In genomic region chr15:102471295-102471645, GRCm38 (mm10) we compare ENCODE assay signal across 7 mouse cellular contexts. TPM values are rescaled to one million over a fixed set of nuclear protein-coding genes. Genes with fewer than 3 reads are reported as not detected.
A peak's percentile ranks its signal among the peaks of the same experiment; 100 is the strongest.
DNase-seq lines count a peak whose midpoint lies in the region; ATAC-seq and TF ChIP-seq lines count a peak whose summit lies in the region.

No protein-coding gene starts in this region.

- H3K4me3 ChIP-seq in lung, postnatal 0 days (ENCODE audit: low read depth, low read length) = peak overlapping the region; percentile 86
- peak overlapping the region; percentile 96 for H3K4me3 ChIP-seq in forebrain, embryonic 10.5 days
- peak overlapping the region; percentile 70 for H3K4me3 ChIP-seq in limb, embryonic 11.5 days (ENCODE audit: low read depth, low read length)
- H3K4me3 ChIP-seq in small intestine, adult 2 months (ENCODE audit: low read depth, low read length) = peak overlapping the region; percentile 98

- 2% methylated on average over 10 of the region's 10 CpGs for WGBS in lung, postnatal 0 days
- under 1% methylated on average over 10 of the region's 10 CpGs for WGBS in forebrain, embryonic 10.5 days
- 0% methylated on average over 10 of the region's 10 CpGs for WGBS in limb, embryonic 11.5 days
- under 1% methylated on average over 10 of the region's 10 CpGs for WGBS in small intestine, adult 2 months

- H3K36me3 ChIP-seq in lung, postnatal 0 days (ENCODE audit: insufficient read depth, low read length) = peaks cover 20% of the 10 kb centered on the region; the same call in 1 of the 2 replicates
- peaks cover 45% of the 10 kb centered on the region for H3K36me3 ChIP-seq in forebrain, embryonic 10.5 days (replicated peaks)
- peaks cover 10% of the 10 kb centered on the region for H3K36me3 ChIP-seq in limb, embryonic 11.5 days (ENCODE audit: control insufficient read depth, insufficient read depth, low read length)
- H3K36me3 ChIP-seq in small intestine, adult 2 months (ENCODE audit: control insufficient read depth, insufficient read depth, low read length) = peaks cover 33% of the 10 kb centered on the region

- H3K9me3 ChIP-seq in lung, postnatal 0 days (ENCODE audit: low read length) = no peaks in the 10 kb centered on the region
- peaks cover 5% of the 10 kb centered on the region for H3K9me3 ChIP-seq in forebrain, embryonic 10.5 days
- H3K9me3 ChIP-seq in limb, embryonic 11.5 days (ENCODE audit: control insufficient read depth, low read length) = no peaks in the 10 kb centered on the region

- H3K27ac ChIP-seq in lung, postnatal 0 days (ENCODE audit: low read length) = peak overlapping the region; percentile 97
- H3K27ac ChIP-seq in forebrain, embryonic 10.5 days = peak overlapping the region; percentile 99
- peak overlapping the region; percentile 90; the same call in 1 of the 2 replicates for H3K27ac ChIP-seq in limb, embryonic 11.5 days (replicated peaks; ENCODE audit: low read depth, low read length)
- H3K27ac ChIP-seq in small intestine, adult 2 months (ENCODE audit: insufficient read depth, low read depth, low read length) = no peak overlapping the region; the same call in 1 of the 2 replicates

- no peaks in the 10 kb centered on the region for H3K27me3 ChIP-seq in lung, postnatal 0 days (replicated peaks; ENCODE audit: insufficient read depth, low read length)
- H3K27me3 ChIP-seq in forebrain, embryonic 10.5 days (ENCODE audit: poor library complexity, severe bottlenecking) = no peaks in the 10 kb centered on the region
- no peaks in the 10 kb centered on the region for H3K27me3 ChIP-seq in limb, embryonic 11.5 days (ENCODE audit: control insufficient read depth, insufficient read depth, low read length)
- no peaks in the 10 kb centered on the region for H3K27me3 ChIP-seq in small intestine, adult 2 months (ENCODE audit: control insufficient read depth, insufficient read depth, low read length)

- ATAC-seq in lung, postnatal 0 days = no peak
- no peak for ATAC-seq in limb, embryonic 11.5 days (ENCODE audit: insufficient number of reproducible peaks, low FRiP score, low TSS enrichment, low read depth)
- no peak for ATAC-seq in CD4-positive, CD25-positive, alpha-beta regulatory T cell, adult 4 months

- TF ChIP-seq EP300 in lung, postnatal 0 days (IDR thresholded peaks at IDR 0.05) = no peak

- H3K4me1 ChIP-seq in lung, postnatal 0 days (ENCODE audit: insufficient read depth, low read depth, low read length) = peaks cover 3% of the 10 kb centered on the region; the same call in 1 of the 2 replicates
- peaks cover 25% of the 10 kb centered on the region for H3K4me1 ChIP-seq in forebrain, embryonic 10.5 days
- 0 out of 2 replicates have a peak, but pooled peaks cover 3% of the 10 kb centered on the region for H3K4me1 ChIP-seq in limb, embryonic 11.5 days (ENCODE audit: control insufficient read depth, insufficient read depth, low read length)
- peaks cover 4% of the 10 kb centered on the region; the same call in 1 of the 2 replicates for H3K4me1 ChIP-seq in small intestine, adult 2 months (ENCODE audit: control insufficient read depth, insufficient read depth, insufficient read length, low read length)

- TF ChIP-seq CTCF in lung, postnatal 0 days (IDR thresholded peaks at IDR 0.05) = no peak
- no peak for TF ChIP-seq CTCF in small intestine, adult 2 months (IDR thresholded peaks at IDR 0.05; ENCODE audit: extremely low read depth, insufficient read length, insufficient replicate concordance, low read depth, low read length)

- peak overlapping the region; percentile 97 for H3K9ac ChIP-seq in lung, postnatal 0 days (replicated peaks; ENCODE audit: low read depth)
- peak overlapping the region; percentile 86 for H3K9ac ChIP-seq in limb, embryonic 11.5 days (ENCODE audit: low read length)

- DNase-seq in lung, postnatal 0 days (ENCODE audit: low spot score) = no peak
- DNase-seq in lung, postnatal 10 days = no peak
- DNase-seq in forebrain, embryonic 10.5 days (ENCODE audit: extremely low spot score, low spot score) = no peak
- DNase-seq in limb, embryonic 11.5 days (ENCODE audit: low spot score) = no peak
- no peak for DNase-seq in frontal cortex, postnatal 14 days (ENCODE audit: low spot score in 2 of 2)

- peak overlapping the region; percentile 48 for H3K4me2 ChIP-seq in lung, postnatal 0 days (replicated peaks; ENCODE audit: low read depth, low read length)
- peak overlapping the region; percentile 56 for H3K4me2 ChIP-seq in limb, embryonic 11.5 days (ENCODE audit: low read depth, severe bottlenecking)

- TF ChIP-seq POLR2A in small intestine, adult 2 months (IDR thresholded peaks at IDR 0.05; ENCODE audit: low read depth, low read length) = no peak

RNA-seq across cellular contexts. Expression of gene Pcbp2, which starts 0.9 kb away (rescaled TPM):
- 154 and 157 TPM in 2 replicates for polyA plus RNA-seq in lung, postnatal 0 days (2015; fragmentation: Nextera tagmentation; extraction: Ambion mirVana)
- 205 and 217 TPM in 2 replicates for polyA plus RNA-seq in forebrain, embryonic 10.5 days (2016; fragmentation: Nextera tagmentation; extraction: Ambion mirVana)
- 284 and 287 TPM in 2 replicates for polyA plus RNA-seq in limb, embryonic 11.5 days (2014; fragmentation: Nextera tagmentation; extraction: Ambion mirVana)
- 215 and 442 TPM in 2 replicates for polyA plus RNA-seq in small intestine, adult 2 months (2012; rRNA removed)
- 100 to 1,000 TPM; 198 to 220 TPM for polyA plus RNA-seq in CD4-positive, CD25-positive, alpha-beta regulatory T cell, adult 4 months (2017; shearing (Covaris generic))

RNA-seq across cellular contexts. Expression of gene Prr13, which starts 12.4 kb away (rescaled TPM):
- polyA plus RNA-seq in lung, postnatal 0 days (2015; fragmentation: Nextera tagmentation; extraction: Ambion mirVana) = 110 and 128 TPM in 2 replicates
- polyA plus RNA-seq in forebrain, embryonic 10.5 days (2016; fragmentation: Nextera tagmentation; extraction: Ambion mirVana) = 70.7 and 74.6 TPM in 2 replicates
- 79.5 and 80.9 TPM in 2 replicates for polyA plus RNA-seq in limb, embryonic 11.5 days (2014; fragmentation: Nextera tagmentation; extraction: Ambion mirVana)
- 351 and 585 TPM in 2 replicates for polyA plus RNA-seq in small intestine, adult 2 months (2012; rRNA removed)
- polyA plus RNA-seq in CD4-positive, CD25-positive, alpha-beta regulatory T cell, adult 4 months (2017; shearing (Covaris generic)) = 1,000 to 10,000 TPM; 1,029 to 1,286 TPM

RNA-seq across cellular contexts. Expression of gene Amhr2, which starts 26.1 kb away (rescaled TPM):
- polyA plus RNA-seq in lung, postnatal 0 days (2015; fragmentation: Nextera tagmentation; extraction: Ambion mirVana) = 8.3 and 11.0 TPM in 2 replicates
- polyA plus RNA-seq in forebrain, embryonic 10.5 days (2016; fragmentation: Nextera tagmentation; extraction: Ambion mirVana) = 0.33 TPM in 1 of 2 replicates, not detected in the other
- polyA plus RNA-seq in limb, embryonic 11.5 days (2014; fragmentation: Nextera tagmentation; extraction: Ambion mirVana) = not detected in 2 replicates
- polyA plus RNA-seq in small intestine, adult 2 months (2012; rRNA removed) = 0.18 and 2.7 TPM in 2 replicates
- polyA plus RNA-seq in CD4-positive, CD25-positive, alpha-beta regulatory T cell, adult 4 months (2017; shearing (Covaris generic)) = under 1 TPM; 0.63 to 0.71 TPM

RNA-seq across cellular contexts. Expression of gene Gm10337, which starts 32.3 kb away (rescaled TPM):
- polyA plus RNA-seq in lung, postnatal 0 days (2015; fragmentation: Nextera tagmentation; extraction: Ambion mirVana) = 2.0 TPM in 1 of 2 replicates, not detected in the other
- polyA plus RNA-seq in forebrain, embryonic 10.5 days (2016; fragmentation: Nextera tagmentation; extraction: Ambion mirVana) = not detected in 2 replicates
- polyA plus RNA-seq in limb, embryonic 11.5 days (2014; fragmentation: Nextera tagmentation; extraction: Ambion mirVana) = 6.1 TPM in 1 of 2 replicates, not detected in the other
- polyA plus RNA-seq in small intestine, adult 2 months (2012; rRNA removed) = not detected in 2 replicates
- not detected for polyA plus RNA-seq in CD4-positive, CD25-positive, alpha-beta regulatory T cell, adult 4 months (2017; shearing (Covaris generic))

RNA-seq across cellular contexts. Expression of gene Map3k12, which starts 45.6 kb away (rescaled TPM):
- 4.2 and 4.9 TPM in 2 replicates for polyA plus RNA-seq in lung, postnatal 0 days (2015; fragmentation: Nextera tagmentation; extraction: Ambion mirVana)
- polyA plus RNA-seq in forebrain, embryonic 10.5 days (2016; fragmentation: Nextera tagmentation; extraction: Ambion mirVana) = 24.0 and 25.4 TPM in 2 replicates
- 14.3 and 18.2 TPM in 2 replicates for polyA plus RNA-seq in limb, embryonic 11.5 days (2014; fragmentation: Nextera tagmentation; extraction: Ambion mirVana)
- polyA plus RNA-seq in small intestine, adult 2 months (2012; rRNA removed) = 1.4 and 2.1 TPM in 2 replicates
- 1 to 10 TPM; 6.8 to 8.1 TPM for polyA plus RNA-seq in CD4-positive, CD25-positive, alpha-beta regulatory T cell, adult 4 months (2017; shearing (Covaris generic))
